Mouse (Mus musculus): ENCODE measurements around the gene Sema6d. TPM values are rescaled to one million over a fixed set of nuclear protein-coding genes. Genes with fewer than 3 reads are reported as not detected.

Sema6d gene
- polyA plus RNA-seq, 1 experiment: 0.60 TPM

DNA sequence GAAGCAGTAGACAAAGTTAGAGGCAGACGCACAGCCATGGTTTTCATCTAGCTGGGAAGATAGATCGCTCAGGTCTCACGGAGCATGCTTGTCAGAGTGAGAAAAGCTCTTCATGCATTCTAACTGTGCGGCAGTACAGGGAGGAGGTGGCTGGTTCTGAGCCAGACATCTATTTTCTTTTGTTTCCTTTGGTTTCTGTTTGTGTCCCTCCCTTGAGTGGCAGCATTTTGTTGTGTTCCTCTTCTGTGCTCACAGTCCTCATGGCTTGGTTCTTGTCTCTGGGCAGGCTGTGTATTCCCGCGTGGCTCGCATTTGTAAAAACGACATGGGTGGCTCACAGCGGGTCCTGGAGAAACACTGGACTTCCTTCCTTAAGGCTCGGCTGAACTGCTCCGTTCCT is 567.6 kb downstream of the Sema6d start:
- no peak overlapping the region for H3K4me3 ChIP-seq (ENCODE audit: low read depth, low read length)
- no peaks in the 10 kb centered on the region for H3K36me3 ChIP-seq (ENCODE audit: control insufficient read depth, insufficient read depth, low read length, poor library complexity, severe bottlenecking)
- no peaks in the 10 kb centered on the region for H3K4me1 ChIP-seq (ENCODE audit: control insufficient read depth, insufficient read depth, low read length)
- no peaks in the 10 kb centered on the region for H3K9me3 ChIP-seq (replicated peaks; ENCODE audit: control insufficient read depth, insufficient read depth, low read length, poor library complexity, severe bottlenecking)
- H3K27ac ChIP-seq (ENCODE audit: insufficient read depth, low read length): no peak overlapping the region
- H3K27me3 ChIP-seq (ENCODE audit: control insufficient read depth, insufficient read depth, low read length, poor library complexity, severe bottlenecking): no peaks in the 10 kb centered on the region
- no peak overlapping the region for H3K9ac ChIP-seq (ENCODE audit: low read depth, poor library complexity, severe bottlenecking)
- TF ChIP-seq CTCF (IDR thresholded peaks at IDR 0.05; ENCODE audit: low read depth, low read length): no peak
- no peak for TF ChIP-seq POLR2A (IDR thresholded peaks at IDR 0.05; ENCODE audit: insufficient read depth, low read length)
- no peak for TF ChIP-seq EP300 (IDR thresholded peaks at IDR 0.05; ENCODE audit: insufficient read depth, low read depth, low read length)

DNA sequence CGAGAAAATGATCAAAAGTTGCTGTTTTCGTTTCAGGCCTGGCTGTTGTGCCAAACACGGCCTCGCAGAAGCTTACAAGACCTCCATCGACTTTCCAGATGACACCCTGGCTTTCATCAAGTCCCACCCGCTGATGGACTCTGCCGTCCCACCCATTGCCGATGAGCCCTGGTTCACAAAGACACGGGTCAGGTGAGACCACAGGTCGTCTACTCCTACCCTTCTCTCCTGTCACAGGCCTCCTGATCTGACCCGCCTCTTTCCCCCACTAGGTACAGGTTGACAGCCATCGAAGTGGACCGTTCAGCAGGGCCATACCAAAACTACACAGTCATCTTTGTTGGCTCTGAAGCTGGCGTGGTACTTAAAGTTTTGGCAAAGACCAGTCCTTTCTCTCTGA is 568.6 kb downstream of the Sema6d start:
- Histone ChIP-seq H3K27me3 (ENCODE audit: control insufficient read depth, insufficient read depth, low read length, poor library complexity, severe bottlenecking) (no peaks in the 10 kb centered on the region), H3K9ac (ENCODE audit: low read depth, poor library complexity, severe bottlenecking) (no peak overlapping the region), H3K27ac (ENCODE audit: insufficient read depth, low read length) (no peak overlapping the region), H3K4me1 (ENCODE audit: control insufficient read depth, insufficient read depth, low read length) (no peaks in the 10 kb centered on the region), H3K36me3 (ENCODE audit: control insufficient read depth, insufficient read depth, low read length, poor library complexity, severe bottlenecking) (no peaks in the 10 kb centered on the region), H3K9me3 (replicated peaks; ENCODE audit: control insufficient read depth, insufficient read depth, low read length, poor library complexity, severe bottlenecking) (no peaks in the 10 kb centered on the region), H3K4me3 (ENCODE audit: low read depth, low read length) (no peak overlapping the region)
- TF ChIP-seq CTCF (IDR thresholded peaks at IDR 0.05; ENCODE audit: low read depth, low read length) (no peak), EP300 (IDR thresholded peaks at IDR 0.05; ENCODE audit: insufficient read depth, low read depth, low read length) (no peak), POLR2A (IDR thresholded peaks at IDR 0.05; ENCODE audit: insufficient read depth, low read length) (no peak)

DNA sequence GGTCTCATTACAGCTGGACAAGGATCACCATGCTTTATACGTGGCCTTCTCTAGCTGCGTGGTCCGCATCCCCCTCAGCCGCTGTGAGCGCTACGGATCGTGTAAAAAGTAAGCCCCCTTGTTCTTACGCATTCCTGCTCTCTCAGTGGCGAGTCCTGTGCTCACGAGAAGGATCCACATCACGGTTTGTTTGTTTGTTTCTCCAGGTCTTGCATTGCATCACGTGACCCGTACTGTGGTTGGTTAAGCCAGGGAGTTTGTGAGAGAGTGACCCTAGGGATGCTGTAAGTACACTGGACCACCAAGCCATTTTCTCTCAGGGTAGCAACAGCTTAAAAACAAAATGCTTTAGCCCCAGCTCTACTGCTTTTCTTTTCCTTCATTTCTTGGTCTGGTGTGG is 569.8 kb downstream of the Sema6d start:
- no peaks in the 10 kb centered on the region for H3K27me3 ChIP-seq (ENCODE audit: control insufficient read depth, insufficient read depth, low read length, poor library complexity, severe bottlenecking)
- H3K4me3 ChIP-seq (ENCODE audit: low read depth, low read length): no peak overlapping the region
- H3K4me1 ChIP-seq (ENCODE audit: control insufficient read depth, insufficient read depth, low read length): no peaks in the 10 kb centered on the region
- no peak overlapping the region for H3K27ac ChIP-seq (ENCODE audit: insufficient read depth, low read length)
- no peak overlapping the region for H3K9ac ChIP-seq (ENCODE audit: low read depth, poor library complexity, severe bottlenecking)
- H3K9me3 ChIP-seq (replicated peaks; ENCODE audit: control insufficient read depth, insufficient read depth, low read length, poor library complexity, severe bottlenecking): no peaks in the 10 kb centered on the region; the same call in 1 of the 2 replicates
- no peaks in the 10 kb centered on the region for H3K36me3 ChIP-seq (ENCODE audit: control insufficient read depth, insufficient read depth, low read length, poor library complexity, severe bottlenecking)
- no peak for TF ChIP-seq POLR2A (IDR thresholded peaks at IDR 0.05; ENCODE audit: insufficient read depth, low read length)
- TF ChIP-seq EP300 (IDR thresholded peaks at IDR 0.05; ENCODE audit: insufficient read depth, low read depth, low read length): no peak
- TF ChIP-seq CTCF (IDR thresholded peaks at IDR 0.05; ENCODE audit: low read depth, low read length): no peak

DNA sequence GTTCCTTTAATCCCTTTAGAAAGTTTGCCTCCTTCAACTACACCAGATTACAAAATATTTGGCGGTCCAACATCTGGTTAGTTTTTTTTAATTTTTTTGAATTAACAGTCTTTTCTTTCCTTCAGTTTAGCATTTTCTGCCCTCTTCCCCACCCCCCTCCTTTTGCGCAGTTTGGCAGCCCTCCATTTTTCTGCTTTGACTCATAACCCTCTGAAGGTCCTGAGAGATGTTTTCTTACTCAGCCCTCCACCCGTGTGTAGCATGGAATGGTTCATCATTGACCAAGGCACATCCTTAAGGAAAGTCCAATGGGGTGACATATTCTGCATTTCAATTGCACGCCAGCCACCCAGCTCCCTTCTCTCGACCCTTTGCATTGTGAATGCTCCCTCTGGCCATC is 570.9 kb downstream of the Sema6d start:
- Histone ChIP-seq H3K4me1 (ENCODE audit: control insufficient read depth, insufficient read depth, low read length) (no peaks in the 10 kb centered on the region), H3K27me3 (ENCODE audit: control insufficient read depth, insufficient read depth, low read length, poor library complexity, severe bottlenecking) (no peaks in the 10 kb centered on the region), H3K36me3 (ENCODE audit: control insufficient read depth, insufficient read depth, low read length, poor library complexity, severe bottlenecking) (no peaks in the 10 kb centered on the region), H3K9me3 (replicated peaks; ENCODE audit: control insufficient read depth, insufficient read depth, low read length, poor library complexity, severe bottlenecking) (no peaks in the 10 kb centered on the region; the same call in 1 of the 2 replicates), H3K9ac (ENCODE audit: low read depth, poor library complexity, severe bottlenecking) (no peak overlapping the region), H3K4me3 (ENCODE audit: low read depth, low read length) (no peak overlapping the region), H3K27ac (ENCODE audit: insufficient read depth, low read length) (no peak overlapping the region)
- TF ChIP-seq POLR2A (IDR thresholded peaks at IDR 0.05; ENCODE audit: insufficient read depth, low read length) (no peak), EP300 (IDR thresholded peaks at IDR 0.05; ENCODE audit: insufficient read depth, low read depth, low read length) (no peak), CTCF (IDR thresholded peaks at IDR 0.05; ENCODE audit: low read depth, low read length) (no peak)

DNA sequence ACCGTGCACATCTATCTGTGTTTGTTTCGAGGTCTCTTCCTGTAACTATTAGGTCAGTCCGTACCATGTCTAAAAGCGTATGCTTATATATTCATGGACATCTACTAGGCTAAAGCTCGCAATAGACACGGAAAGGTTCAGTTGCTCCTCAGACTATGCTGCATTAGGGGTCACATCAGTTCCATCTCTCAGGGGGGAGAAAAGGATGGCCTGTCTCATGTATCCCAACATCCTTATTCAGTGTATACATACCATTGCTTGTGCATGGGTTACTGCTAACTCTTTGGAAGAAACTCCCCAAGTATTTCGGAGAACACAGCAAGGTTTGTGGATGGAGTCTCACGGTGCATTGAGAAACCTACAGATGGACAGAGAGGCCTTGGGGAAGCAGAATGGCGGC is 571.5 kb downstream of the Sema6d start:
- H3K36me3 ChIP-seq (ENCODE audit: control insufficient read depth, insufficient read depth, low read length, poor library complexity, severe bottlenecking): no peaks in the 10 kb centered on the region
- no peaks in the 10 kb centered on the region for H3K27me3 ChIP-seq (ENCODE audit: control insufficient read depth, insufficient read depth, low read length, poor library complexity, severe bottlenecking)
- no peaks in the 10 kb centered on the region; the same call in 1 of the 2 replicates for H3K9me3 ChIP-seq (replicated peaks; ENCODE audit: control insufficient read depth, insufficient read depth, low read length, poor library complexity, severe bottlenecking)
- H3K4me3 ChIP-seq (ENCODE audit: low read depth, low read length): no peak overlapping the region
- no peaks in the 10 kb centered on the region for H3K4me1 ChIP-seq (ENCODE audit: control insufficient read depth, insufficient read depth, low read length)
- H3K9ac ChIP-seq (ENCODE audit: low read depth, poor library complexity, severe bottlenecking): no peak overlapping the region
- TF ChIP-seq POLR2A (IDR thresholded peaks at IDR 0.05; ENCODE audit: insufficient read depth, low read length): no peak
- TF ChIP-seq CTCF (IDR thresholded peaks at IDR 0.05; ENCODE audit: low read depth, low read length): no peak
- no peak for TF ChIP-seq EP300 (IDR thresholded peaks at IDR 0.05; ENCODE audit: insufficient read depth, low read depth, low read length)
- no peak overlapping the region for H3K27ac ChIP-seq (ENCODE audit: insufficient read depth, low read length)

DNA sequence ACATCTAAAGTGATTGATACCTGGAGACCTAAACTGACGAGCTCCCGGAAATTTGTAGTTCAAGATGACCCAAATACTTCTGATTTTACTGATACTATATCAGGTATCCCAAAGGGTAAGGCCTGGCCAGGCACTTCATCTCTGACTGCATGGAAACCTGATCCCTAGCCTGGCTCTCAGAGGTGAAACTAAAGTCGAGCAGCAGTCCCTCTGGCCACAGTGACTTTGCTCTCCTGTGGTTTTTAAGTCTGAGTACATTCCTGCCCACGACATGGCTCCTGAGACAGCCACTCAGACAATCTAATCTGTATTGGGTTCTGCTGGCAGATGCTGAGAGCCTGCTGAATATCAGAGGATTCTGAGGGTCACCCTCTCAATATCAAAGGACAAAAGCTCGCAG is 572.5 kb downstream of the Sema6d start:
- TF ChIP-seq EP300 (IDR thresholded peaks at IDR 0.05; ENCODE audit: insufficient read depth, low read depth, low read length) (no peak), CTCF (IDR thresholded peaks at IDR 0.05; ENCODE audit: low read depth, low read length) (no peak), POLR2A (IDR thresholded peaks at IDR 0.05; ENCODE audit: insufficient read depth, low read length) (no peak)
- no peak overlapping the region for H3K9ac ChIP-seq (ENCODE audit: low read depth, poor library complexity, severe bottlenecking)
- no peaks in the 10 kb centered on the region; the same call in 1 of the 2 replicates for H3K9me3 ChIP-seq (replicated peaks; ENCODE audit: control insufficient read depth, insufficient read depth, low read length, poor library complexity, severe bottlenecking)
- H3K27ac ChIP-seq (ENCODE audit: insufficient read depth, low read length): no peak overlapping the region
- H3K4me3 ChIP-seq (ENCODE audit: low read depth, low read length): no peak overlapping the region
- no peaks in the 10 kb centered on the region for H3K36me3 ChIP-seq (ENCODE audit: control insufficient read depth, insufficient read depth, low read length, poor library complexity, severe bottlenecking)
- H3K27me3 ChIP-seq (ENCODE audit: control insufficient read depth, insufficient read depth, low read length, poor library complexity, severe bottlenecking): no peaks in the 10 kb centered on the region
- H3K4me1 ChIP-seq (ENCODE audit: control insufficient read depth, insufficient read depth, low read length): no peaks in the 10 kb centered on the region

Measured in ES-Bruce4 (cell line).